Comparison of ENCODE assay signal across 7 mouse cellular contexts in genomic region chr14:47751422-47752205, GRCm38 (mm10).
A peak's percentile ranks its signal among the peaks of the same experiment; 100 is the strongest.
DNase-seq lines count a peak whose midpoint lies in the region.

No protein-coding gene starts in this region.

- DNase-seq in CD4-positive helper T cell, adult 2 months (ENCODE audit: low read depth, low spot score) = peak; percentile 18
- peak; percentile 89 for DNase-seq in Muller cell, postnatal 12 days (ENCODE audit: inconsistent ontology term)
- peak; percentile 40 to 75 for DNase-seq in cerebellum, postnatal 25 days
- DNase-seq in gastrocnemius, postnatal 25 days = peak; percentile 61
- peak; percentile 67 to 75 for DNase-seq in kidney, postnatal 4 days
- DNase-seq in lung, postnatal 14 days = peak; percentile 70
- DNase-seq in right cerebral cortex, postnatal 10 days (ENCODE audit: low spot score in 2 of 2) = peak; percentile 80 to 82

Comparison
In these comparisons a context has a peak if more than half of its experiments do, and no peak if none do; other contexts are left out.
1. Peak in every context shown above with its lines: DNase-seq.
2. DNase-seq: peak in every context shown above with its lines; median percentile 89 in Muller cell, postnatal 12 days; 81 in right cerebral cortex, postnatal 10 days; 71 in kidney, postnatal 4 days; 70 in lung, postnatal 14 days; 61 in gastrocnemius, postnatal 25 days; 58 in cerebellum, postnatal 25 days; 18 in CD4-positive helper T cell, adult 2 months.